Mouse (Mus musculus) lung, embryonic 14.5 days (tissue): Measurements from ENCODE around the gene Amn. TPM values are rescaled to one million over a fixed set of nuclear protein-coding genes. Genes with fewer than 3 reads are reported as not detected.

ENCODE experiments used
- ATAC-seq: fragments of 200-750 bp; cut with Nextera tagmentation; 2 replicates; pipeline ENCODE4 v1.8.0; 2017; ENCODE audit warnings: mild to moderate bottlenecking, moderate TSS enrichment, moderate library complexity; ENCODE audit not compliant: insufficient read depth
- DNase-seq: peaks from one replicate; pipeline ENCODE4 v3.0.0-alpha.2; 2015
- H3K27ac ChIP-seq: fragments of 300-500 bp; sonication (generic); 2 replicates; pipeline ENCODE4 v1.5.1; 2014; ENCODE audit warnings: low read depth, mild to moderate bottlenecking, moderate library complexity
- H3K27me3 ChIP-seq: fragments of 300-500 bp; sonication (generic); 2 replicates; pipeline ENCODE4 v1.6.1; 2014; ENCODE audit warnings: low read length, control low read depth; ENCODE audit not compliant: insufficient read depth
- H3K36me3 ChIP-seq: fragments of 300-500 bp; sonication (generic); 2 replicates; pipeline ENCODE4 v1.6.1; 2014; ENCODE audit warnings: control low read depth; ENCODE audit not compliant: insufficient read depth
- H3K4me1 ChIP-seq: fragments of 300-500 bp; sonication (generic); 2 replicates; pipeline ENCODE4 v1.6.1; 2014; ENCODE audit warnings: antibody characterized with exemption, control low read depth; ENCODE audit not compliant: insufficient read depth
- H3K4me2 ChIP-seq: fragments of 300-500 bp; sonication (generic); 2 replicates; pipeline ENCODE4 v1.6.1; 2014; ENCODE audit warnings: mild to moderate bottlenecking
- H3K4me3 ChIP-seq: fragments of 300-500 bp; sonication (generic); 2 replicates; pipeline ENCODE4 v1.5.1; 2014; ENCODE audit warnings: low read depth, low read length
- H3K9ac ChIP-seq: fragments of 300-500 bp; sonication (generic); 2 replicates; pipeline ENCODE4 v1.6.1; 2014
- H3K9me3 ChIP-seq: fragments of 300-500 bp; sonication (generic); 2 replicates; pipeline ENCODE4 v1.6.1; 2016; ENCODE audit warnings: low read depth, low read length, control low read depth
- CTCF ChIP-seq: IDR thresholded peaks from 2 replicates; pipeline ENCODE4 v1.5.1; 2016; ENCODE audit warnings: antibody characterized with exemption, low read depth
- WGBS: fragments of 180-500 bp; shearing (Covaris S2); extraction: QIAGEN DNeasy Blood & Tissue Kit; methylation state at CpG from one replicate; pipeline ENCODE4 v1.1.7; 2014; 5-methylcytosine and 5-hydroxymethylcytosine counted together
- polyA plus RNA-seq: library from polyadenylated mRNA; unstranded; fragments of >200 nt; fragmentation: Nextera tagmentation; extraction: Ambion mirVana; gene quantifications from 2 replicates; pipeline ENCODE4 v1.2.1, GENCODE M21; 2014

Gene Amn
- polyA plus RNA-seq, 1 experiment from 2014 or later = 0.36 TPM

GRCm38 (mm10) chr12:111243733-111244132 lies 27.2 kb upstream of the Amn start:
- ATAC-seq (no peak), DNase-seq (no peak)
- Histone ChIP-seq H3K4me3 (no peak overlapping the region), H3K4me1 (no peaks in the 10 kb centered on the region), H3K27ac (no peak overlapping the region), H3K9me3 (no peaks in the 10 kb centered on the region), H3K9ac (no peak overlapping the region), H3K36me3 (peaks cover 53% of the 10 kb centered on the region), H3K27me3 (no peaks in the 10 kb centered on the region), H3K4me2 (no peak overlapping the region)
- WGBS = 84% methylated on average over 12 of the region's 12 CpGs
- TF ChIP-seq CTCF = no peak

DNA sequence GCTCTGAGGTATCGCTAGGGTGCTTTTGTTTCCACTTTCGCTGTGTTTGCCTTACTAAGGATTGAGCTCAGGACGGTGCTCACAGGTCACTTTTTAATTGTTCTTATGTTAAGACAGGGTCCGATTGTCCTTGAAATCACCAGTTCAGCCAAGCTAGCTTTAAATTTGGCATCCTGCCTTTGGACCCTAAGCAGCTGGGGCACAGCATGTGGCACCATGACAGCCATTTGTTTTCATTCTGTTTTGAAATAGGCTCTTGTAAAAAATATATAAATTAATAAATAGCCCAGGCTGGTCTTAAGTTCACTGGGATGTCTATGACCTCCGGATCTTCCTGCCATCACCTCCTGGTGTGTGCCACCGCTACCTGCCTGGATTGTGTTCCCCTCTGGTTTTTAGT lies 25.8 kb upstream of the Amn start:
- H3K9me3 ChIP-seq = no peaks in the 10 kb centered on the region
- no peak for ATAC-seq
- no peak overlapping the region for H3K4me3 ChIP-seq
- 82% methylated on average over 6 of the region's 6 CpGs for WGBS
- H3K27me3 ChIP-seq = no peaks in the 10 kb centered on the region
- no peaks in the 10 kb centered on the region for H3K4me1 ChIP-seq
- peaks cover 45% of the 10 kb centered on the region for H3K36me3 ChIP-seq
- H3K27ac ChIP-seq = no peak overlapping the region
- H3K9ac ChIP-seq = no peak overlapping the region
- H3K4me2 ChIP-seq = no peak overlapping the region
- DNase-seq = no peak
- no peak for TF ChIP-seq CTCF

GRCm38 (mm10) chr12:111246808-111247464 lies 24.0 kb upstream of the Amn start:
- no peak for TF ChIP-seq CTCF

GRCm38 (mm10) chr12:111249095-111249494 lies 21.8 kb upstream of the Amn start:
- Histone ChIP-seq H3K9ac (no peak overlapping the region), H3K36me3 (peaks cover 36% of the 10 kb centered on the region; the same call in 1 of the 2 replicates), H3K4me3 (no peak overlapping the region), H3K4me1 (no peaks in the 10 kb centered on the region), H3K27me3 (no peaks in the 10 kb centered on the region), H3K4me2 (no peak overlapping the region), H3K9me3 (no peaks in the 10 kb centered on the region), H3K27ac (no peak overlapping the region)
- no peak for TF ChIP-seq CTCF
- DNase-seq (no peak), ATAC-seq (no peak)
- WGBS = 54% methylated on average over 3 of the region's 3 CpGs

More at GRCm38 (mm10) chr12:111246808-111247464, 24.0 kb upstream of the Amn start:
- Histone ChIP-seq H3K36me3 (peaks cover 47% of the 10 kb centered on the region; the same call in 1 of the 2 replicates), H3K27me3 (no peaks in the 10 kb centered on the region), H3K27ac (no peak overlapping the region), H3K9ac (no peak overlapping the region), H3K9me3 (no peaks in the 10 kb centered on the region), H3K4me3 (no peak overlapping the region), H3K4me2 (no peak overlapping the region), H3K4me1 (no peaks in the 10 kb centered on the region)
- WGBS = 85% methylated on average over 9 of the region's 9 CpGs
- ATAC-seq = no peak
- no peak for DNase-seq

DNA sequence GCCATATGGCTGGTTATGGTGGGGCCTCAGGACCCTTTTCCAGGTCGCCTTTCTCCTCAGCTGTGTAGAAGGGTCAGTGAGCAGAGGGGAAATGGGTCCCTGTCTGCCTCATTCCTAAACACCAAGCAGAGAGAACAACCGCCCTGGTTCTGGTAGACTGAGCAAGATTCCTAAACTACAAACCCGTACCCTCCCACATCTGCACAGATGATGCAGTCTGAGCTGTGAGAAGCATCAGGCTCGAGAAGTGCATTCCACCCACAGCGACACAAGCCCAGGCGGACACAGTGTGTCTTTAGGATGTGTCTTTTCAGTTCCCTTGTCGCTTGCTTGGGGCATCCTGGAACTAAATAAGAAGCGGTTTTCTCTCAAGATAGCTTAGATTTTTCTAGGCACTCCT lies 20.8 kb upstream of the Amn start:
- Histone ChIP-seq H3K4me3 (no peak overlapping the region), H3K9me3 (no peaks in the 10 kb centered on the region), H3K27ac (no peak overlapping the region), H3K9ac (no peak overlapping the region), H3K27me3 (no peaks in the 10 kb centered on the region), H3K4me1 (no peaks in the 10 kb centered on the region), H3K36me3 (peaks cover 34% of the 10 kb centered on the region; the same call in 1 of the 2 replicates), H3K4me2 (no peak overlapping the region)
- WGBS = 81% methylated on average over 8 of the region's 8 CpGs
- no peak for DNase-seq
- ATAC-seq = no peak
- no peak for TF ChIP-seq CTCF

DNA sequence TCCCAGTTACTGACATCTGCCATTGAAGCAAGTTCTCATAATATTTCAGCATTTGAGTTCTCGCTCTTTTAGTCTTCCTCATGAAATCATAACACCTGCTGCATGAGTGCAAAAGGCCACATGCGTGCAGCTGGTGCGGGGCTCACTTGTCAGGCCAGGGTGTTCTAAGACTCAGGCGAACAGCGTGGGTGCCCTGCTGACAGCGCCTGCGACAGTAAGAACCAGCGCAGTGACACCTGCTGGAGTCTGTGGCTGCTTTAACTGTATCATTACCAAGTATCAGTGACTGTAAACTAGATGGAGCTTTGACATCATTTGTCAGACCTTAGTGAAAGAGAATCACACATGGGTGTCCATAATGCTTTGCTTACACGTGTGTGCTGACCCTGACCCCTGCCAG lies 19.7 kb upstream of the Amn start:
- H3K4me3 ChIP-seq = no peak overlapping the region
- H3K9ac ChIP-seq = no peak overlapping the region
- peaks cover 31% of the 10 kb centered on the region for H3K36me3 ChIP-seq
- H3K4me2 ChIP-seq = no peak overlapping the region
- H3K27me3 ChIP-seq = no peaks in the 10 kb centered on the region
- ATAC-seq (no peak), DNase-seq (no peak)
- WGBS = 53% methylated on average over 9 of the region's 9 CpGs
- no peaks in the 10 kb centered on the region for H3K4me1 ChIP-seq
- no peak overlapping the region for H3K27ac ChIP-seq
- no peaks in the 10 kb centered on the region for H3K9me3 ChIP-seq
- TF ChIP-seq CTCF = no peak

GRCm38 (mm10) chr12:111263650-111264049 lies 7.2 kb upstream of the Amn start:
- Histone ChIP-seq H3K27ac (no peak overlapping the region), H3K27me3 (no peaks in the 10 kb centered on the region), H3K4me1 (no peaks in the 10 kb centered on the region), H3K36me3 (peaks cover 40% of the 10 kb centered on the region), H3K9me3 (no peaks in the 10 kb centered on the region), H3K4me3 (no peak overlapping the region), H3K9ac (no peak overlapping the region), H3K4me2 (no peak overlapping the region)
- 95% methylated on average over 16 of the region's 16 CpGs for WGBS
- DNase-seq (no peak), ATAC-seq (no peak)
- no peak for TF ChIP-seq CTCF
